Mouse (Mus musculus) cerebellum, adult 2 months (tissue): Measurements from ENCODE around the gene Slc39a11.

ENCODE experiments used
- CTCF ChIP-seq: fragments of 200-500 bp; IDR thresholded peaks from 2 replicates; pipeline ENCODE4 v1.5.1; 2011; ENCODE audit warnings: low read depth, mild to moderate bottlenecking, control low read depth, low read length, moderate library complexity, borderline replicate concordance; ENCODE audit not compliant: insufficient read depth
- POLR2A ChIP-seq: fragments of 200-500 bp; IDR thresholded peaks from 2 replicates; pipeline ENCODE4 v1.6.1; 2011; ENCODE audit warnings: low read length, control low read depth, borderline replicate concordance; ENCODE audit not compliant: insufficient read depth

- no peak for TF ChIP-seq CTCF
- no peak for TF ChIP-seq POLR2A
Measured at GRCm38 (mm10) chr11:113223756-113224323, 426.0 kb downstream of the Slc39a11 start.
